Mouse (Mus musculus): ENCODE results near the gene Zfp688. TPM values are rescaled to one million over a fixed set of nuclear protein-coding genes. Genes with fewer than 3 reads are reported as not detected.

Zfp688 gene
- 18.7 TPM for polyA plus RNA-seq (2017; shearing (Covaris generic))

DNA sequence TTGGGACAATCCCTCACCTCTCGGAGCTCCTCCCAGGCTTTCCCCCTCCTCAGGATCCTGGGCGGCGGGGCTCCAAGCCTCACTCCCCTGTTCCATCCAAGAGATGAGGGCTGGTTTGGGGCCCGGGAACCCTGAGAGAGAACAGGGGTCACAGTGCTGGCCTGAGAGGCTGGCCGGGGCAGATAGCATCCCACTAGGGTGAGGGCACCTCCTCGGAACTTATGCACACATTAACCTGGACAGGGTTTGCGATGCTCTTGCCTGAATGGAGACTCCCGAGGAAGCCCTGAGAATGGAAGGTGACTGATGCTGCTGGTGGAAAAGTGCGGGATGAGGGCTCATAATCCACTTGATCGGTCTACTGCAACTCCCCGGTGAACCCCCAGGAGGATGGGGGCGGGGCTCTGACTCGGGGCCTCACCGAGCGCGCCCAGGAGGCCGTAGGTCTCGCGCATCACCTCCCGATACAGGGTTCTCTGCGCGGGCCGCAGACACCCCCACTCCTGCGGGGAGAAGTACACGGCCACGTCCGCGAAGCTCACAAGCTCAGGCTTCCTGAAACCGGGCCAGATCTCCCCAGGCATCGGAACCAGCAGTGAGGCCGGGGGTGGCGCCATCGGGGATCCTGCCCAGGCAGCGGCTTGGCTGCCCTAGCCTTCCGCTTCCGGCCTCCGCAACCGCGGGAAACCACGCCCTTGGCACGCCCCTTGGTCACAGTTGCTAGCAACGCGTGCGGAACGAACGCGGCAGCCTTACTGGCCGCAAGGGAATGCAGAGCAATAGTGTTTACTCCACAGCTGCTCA lies at the start of gene Zfp688:
TSS of gene Zfp688 (minus strand) at position 681 of the 804 bp plus-strand sequence.

GRCm38 (mm10) chr7:127459311-127459710 lies 37.4 kb upstream of the Zfp688 start, which contains the start of gene Prr14:
TSS of gene Prr14 (plus strand) at chr7:127459611.

GRCm38 (mm10) chr7:127448521-127449300 lies 26.8 kb upstream of the Zfp688 start, which contains the start of gene Zfp689:
TSS of gene Zfp689 (minus strand) at chr7:127449158.

GRCm38 (mm10) chr7:127406002-127406987 lies 15.6 kb downstream of the Zfp688 start, which contains the start of gene Zfp764:
TSS of gene Zfp764 (minus strand) at chr7:127406822.

GRCm38 (mm10) chr7:127393157-127393943 lies 28.5 kb downstream of the Zfp688 start, which contains the start of gene E430018J23Rik:
TSS of gene E430018J23Rik (minus strand) at chr7:127393629.

DNA sequence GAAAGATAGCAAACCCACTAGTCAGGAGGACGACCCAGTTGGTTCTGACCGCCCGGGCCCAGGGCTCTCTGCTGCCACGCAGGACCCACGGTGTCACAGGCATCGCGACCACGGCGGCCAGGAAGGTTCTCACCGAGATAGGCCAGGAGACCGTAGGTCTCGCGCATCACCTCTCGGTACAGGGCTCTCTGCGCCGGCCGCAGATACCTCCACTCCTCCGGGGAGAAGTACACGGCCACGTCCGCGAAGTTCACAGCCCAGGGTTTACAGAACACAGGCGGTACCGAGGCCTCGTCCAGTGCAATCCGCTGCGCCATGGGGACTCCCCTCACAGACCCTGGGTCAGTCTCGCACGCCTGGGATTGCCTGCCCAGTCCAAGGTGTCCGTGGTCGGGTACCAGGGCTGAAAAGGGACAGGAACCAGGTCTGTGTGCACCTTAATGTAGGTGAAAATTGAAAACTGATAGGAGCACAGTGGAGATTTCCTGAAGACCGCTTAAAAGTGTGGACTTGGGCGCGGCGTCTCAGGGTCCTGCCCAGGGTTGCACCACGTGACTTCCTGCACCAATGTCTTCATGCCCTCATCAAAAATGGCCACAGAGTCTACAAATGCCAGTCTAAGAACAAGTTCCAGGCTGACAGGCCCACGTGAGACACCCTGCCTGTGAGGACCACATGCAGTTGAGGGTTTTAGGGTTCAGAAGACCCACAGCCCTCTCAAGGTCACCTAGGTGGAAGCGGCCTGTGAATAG lies 35.1 kb downstream of the Zfp688 start, which contains the start of gene 9130019O22Rik:
TSS of gene 9130019O22Rik (minus strand) at position 526 of the 752 bp plus-strand sequence.

DNA sequence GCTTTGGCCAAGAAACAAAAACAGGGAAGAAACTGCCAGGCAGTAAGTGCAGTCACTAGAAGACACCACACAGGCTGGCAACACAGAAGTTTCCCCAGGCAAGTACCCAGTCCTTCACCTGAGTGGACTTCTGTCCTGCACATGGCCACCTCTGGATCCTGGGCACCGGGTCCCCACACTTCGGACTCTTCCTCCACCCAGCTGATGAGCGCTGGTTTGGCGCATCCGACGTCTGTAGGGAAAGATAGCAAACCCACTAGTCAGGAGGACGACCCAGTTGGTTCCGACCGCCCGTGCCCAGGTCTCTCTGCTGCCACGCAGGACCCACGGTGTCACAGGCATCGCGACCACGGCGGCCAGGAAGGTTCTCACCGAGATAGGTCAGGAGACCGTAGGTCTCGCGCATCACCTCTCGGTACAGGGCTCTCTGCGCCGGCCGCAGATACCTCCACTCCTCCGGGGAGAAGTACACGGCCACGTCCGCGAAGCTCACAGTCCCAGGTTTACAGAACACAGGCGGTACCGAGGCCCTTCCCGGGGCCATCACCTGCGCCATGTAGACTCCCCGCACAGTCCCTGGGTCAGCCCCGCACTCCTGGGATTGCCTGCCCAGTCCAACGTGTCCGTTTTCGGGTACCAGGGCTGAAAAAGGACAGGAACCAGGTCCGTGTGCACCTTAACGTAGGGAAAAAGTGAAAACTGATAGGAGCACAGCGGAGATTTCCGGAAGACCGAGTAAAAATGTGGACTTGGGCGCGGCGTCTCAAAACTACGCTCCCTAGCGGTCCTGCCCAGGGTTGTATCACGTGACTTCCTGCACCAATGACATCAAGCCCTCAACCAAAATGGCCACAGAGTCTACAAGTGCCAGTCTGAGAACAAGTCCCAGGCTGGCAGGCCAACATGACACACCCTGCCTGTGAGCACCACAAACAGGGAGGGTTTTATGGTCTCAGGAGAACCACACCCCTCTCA lies 46.3 kb downstream of the Zfp688 start, which contains the start of gene Zfp747:
TSS of gene Zfp747 (minus strand) at position 780 of the 975 bp plus-strand sequence.

Other genes with a start within 250 kb of the Zfp688 start
- 55.9 TPM for gene Cd2bp2, start 226.0 kb downstream of the Zfp688 start, polyA plus RNA-seq (2017; shearing (Covaris generic))
- gene Tbc1d10b, start 213.6 kb downstream of the Zfp688 start, polyA plus RNA-seq (2017; shearing (Covaris generic)) = 51.9 TPM
- gene Mylpf, start 213.2 kb downstream of the Zfp688 start, polyA plus RNA-seq (2017; shearing (Covaris generic)) = 12.4 TPM
- gene Zfp553, start 189.0 kb downstream of the Zfp688 start, polyA plus RNA-seq (2017; shearing (Covaris generic)) = 8.8 TPM
- 475 TPM for gene Sept1, start 188.9 kb downstream of the Zfp688 start, polyA plus RNA-seq (2017; shearing (Covaris generic))
- gene Zfp771, start 177.8 kb downstream of the Zfp688 start, polyA plus RNA-seq (2017; shearing (Covaris generic)) = 7.5 TPM
- gene Dctpp1, start 161.4 kb downstream of the Zfp688 start, polyA plus RNA-seq (2017; shearing (Covaris generic)) = 12.7 TPM
- gene Sephs2, start 148.0 kb downstream of the Zfp688 start, polyA plus RNA-seq (2017; shearing (Covaris generic)) = 24.9 TPM
- gene Itgal, start 125.8 kb downstream of the Zfp688 start, polyA plus RNA-seq (2017; shearing (Covaris generic)) = 346 TPM
- 0.21 TPM for gene Zfp768, start 76.5 kb downstream of the Zfp688 start, polyA plus RNA-seq (2017; shearing (Covaris generic))
- gene Zfp747, start 46.0 kb downstream of the Zfp688 start, polyA plus RNA-seq (2017; shearing (Covaris generic)) = 19.6 TPM
- 5.6 TPM for gene 9130019O22Rik, start 34.9 kb downstream of the Zfp688 start, polyA plus RNA-seq (2017; shearing (Covaris generic))
- 3.7 TPM for gene E430018J23Rik, start 28.4 kb downstream of the Zfp688 start, polyA plus RNA-seq (2017; shearing (Covaris generic))
- gene Zfp764, start 15.2 kb downstream of the Zfp688 start, polyA plus RNA-seq (2017; shearing (Covaris generic)) = 10.0 TPM
- 12.1 TPM for gene Zfp689, start 27.1 kb upstream of the Zfp688 start, polyA plus RNA-seq (2017; shearing (Covaris generic))
- gene Prr14, start 37.5 kb upstream of the Zfp688 start, polyA plus RNA-seq (2017; shearing (Covaris generic)) = 122 TPM
- gene Fbrs, start 57.1 kb upstream of the Zfp688 start, polyA plus RNA-seq (2017; shearing (Covaris generic)) = 16.1 TPM
- gene Srcap, start 89.9 kb upstream of the Zfp688 start, polyA plus RNA-seq (2017; shearing (Covaris generic)) = 93.5 TPM
- 4.3 TPM for gene Gm42715, start 97.5 kb upstream of the Zfp688 start, polyA plus RNA-seq (2017; shearing (Covaris generic))
- gene Tmem265, start 139.3 kb upstream of the Zfp688 start, polyA plus RNA-seq (2017; shearing (Covaris generic)) = 10.3 TPM
- gene Phkg2, start 151.3 kb upstream of the Zfp688 start, polyA plus RNA-seq (2017; shearing (Covaris generic)) = 82.7 TPM
- gene Ccdc189, start 166.5 kb upstream of the Zfp688 start, polyA plus RNA-seq (2017; shearing (Covaris generic)) = 0.39 TPM
- 108 TPM for gene Rnf40, start 166.7 kb upstream of the Zfp688 start, polyA plus RNA-seq (2017; shearing (Covaris generic))
- gene Zfp629, start 193.7 kb upstream of the Zfp688 start, polyA plus RNA-seq (2017; shearing (Covaris generic)) = 1.7 TPM